Mouse (Mus musculus): Measurements from ENCODE around the gene Ptpdc1.

Gene Ptpdc1

DNA sequence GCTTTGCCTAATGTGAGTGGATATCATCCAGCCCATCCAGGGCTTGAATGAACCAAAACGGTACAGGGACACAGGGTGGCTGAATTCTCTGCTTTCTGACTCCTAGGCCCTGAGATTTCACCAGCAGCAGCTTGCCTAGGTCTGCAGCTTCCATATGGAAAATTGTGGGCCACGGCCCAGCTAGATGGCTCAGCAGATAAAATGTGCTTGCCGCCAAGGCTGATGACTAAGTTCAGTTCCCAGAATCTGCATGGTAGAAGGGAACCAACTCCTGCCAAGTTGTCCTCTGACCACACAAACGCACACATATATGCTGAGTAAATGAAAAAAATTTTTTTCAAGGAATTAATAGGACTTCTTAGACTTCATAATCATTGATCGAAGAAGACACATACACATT lies 77.2 kb downstream of the Ptpdc1 start:
- DNase-seq (ENCODE audit: low spot score in 2 of 2) = no peak

DNA sequence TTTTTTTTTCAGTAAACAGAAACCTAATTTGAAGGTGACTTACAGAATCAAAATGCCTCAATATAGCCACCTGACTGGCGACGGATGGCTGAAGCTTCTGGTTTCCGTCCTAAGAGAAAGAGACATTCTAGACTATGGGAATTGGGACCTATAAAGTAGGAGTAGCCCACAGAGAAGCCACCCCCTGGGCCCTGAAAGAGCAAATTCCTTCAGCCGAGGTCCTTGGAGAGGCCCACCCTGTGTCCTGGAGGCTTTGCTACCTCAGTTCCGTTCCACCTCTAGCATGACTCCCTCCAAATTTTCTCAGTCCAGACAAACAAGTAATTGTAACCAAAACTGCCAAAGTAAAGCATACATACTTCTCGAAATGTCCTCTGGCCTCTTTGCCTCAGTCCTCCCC lies 77.8 kb downstream of the Ptpdc1 start:
- DNase-seq (ENCODE audit: low spot score in 2 of 2) = no peak

DNA sequence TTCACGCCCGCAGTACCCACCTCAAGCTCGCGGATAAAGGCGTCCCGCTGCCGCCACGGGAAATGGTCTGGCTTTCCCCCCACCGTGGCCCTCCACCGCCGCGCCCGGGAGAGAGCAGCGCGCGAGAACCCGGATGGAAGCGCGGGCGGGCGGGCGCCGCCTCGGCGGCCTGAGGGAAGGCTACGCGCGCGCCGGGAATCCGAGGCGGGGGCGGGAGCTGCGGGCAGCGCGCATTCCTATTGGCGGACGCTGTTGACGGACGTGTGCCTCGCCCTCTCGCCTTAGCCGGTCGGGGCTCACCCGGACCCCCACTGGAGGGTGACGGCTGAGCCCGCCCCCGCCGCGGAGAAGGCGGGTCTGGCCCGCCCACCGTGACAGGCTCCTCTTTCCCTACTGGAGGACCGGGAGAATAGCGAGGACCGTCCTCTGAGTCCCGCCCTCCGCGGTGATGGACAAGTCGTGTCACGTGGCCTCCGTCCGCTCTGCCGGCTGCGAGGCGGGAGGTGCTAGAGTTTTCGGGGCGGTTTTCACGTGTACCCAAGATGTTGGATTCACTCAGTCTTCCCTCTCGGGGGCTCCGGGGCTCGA lies 79.0 kb downstream of the Ptpdc1 start:
- peak; percentile 99 for DNase-seq (ENCODE audit: low spot score in 2 of 2)

DNA sequence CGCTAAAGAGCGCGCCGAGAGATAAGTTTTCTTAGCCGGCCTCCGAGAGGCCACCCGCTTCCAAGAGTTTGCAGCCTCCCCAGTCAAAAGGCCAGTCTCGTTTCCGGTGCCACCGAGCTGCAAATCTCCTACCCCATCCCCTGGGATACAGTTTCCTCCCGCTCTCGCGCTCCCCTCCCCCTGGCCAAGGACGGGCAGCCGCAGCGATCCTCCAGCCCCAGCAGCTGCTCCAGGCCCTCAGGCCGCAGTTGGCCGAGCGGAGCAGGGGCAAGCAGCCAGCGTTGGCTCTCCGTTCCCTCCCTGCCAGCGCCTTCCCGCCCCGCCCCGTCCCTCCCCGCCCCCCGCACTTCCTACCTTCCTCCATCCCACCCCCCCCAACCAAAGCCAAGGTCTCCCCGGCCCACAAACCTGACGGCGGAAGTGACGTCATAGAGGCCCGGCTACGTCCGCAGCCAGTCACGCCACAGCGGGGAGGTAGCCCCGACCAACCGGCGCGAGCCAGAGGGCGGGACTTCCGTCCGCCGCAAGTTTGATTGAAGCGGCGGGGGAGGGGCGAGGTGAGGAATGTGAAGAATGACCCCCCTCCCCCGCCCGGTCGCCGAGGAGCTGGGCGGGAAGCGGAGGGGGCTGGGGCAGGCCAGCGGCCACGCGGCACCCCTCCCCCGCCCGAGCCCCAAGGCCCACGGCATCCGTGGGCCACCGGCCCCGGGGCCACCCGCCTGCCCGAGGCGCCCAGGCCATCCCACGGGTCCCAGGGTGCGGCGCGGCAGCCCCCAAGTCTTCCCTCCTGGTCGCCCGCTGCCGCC lies 79.8 kb downstream of the Ptpdc1 start:
- DNase-seq (ENCODE audit: low spot score in 2 of 2) = peak; percentile 96 to 97

DNA sequence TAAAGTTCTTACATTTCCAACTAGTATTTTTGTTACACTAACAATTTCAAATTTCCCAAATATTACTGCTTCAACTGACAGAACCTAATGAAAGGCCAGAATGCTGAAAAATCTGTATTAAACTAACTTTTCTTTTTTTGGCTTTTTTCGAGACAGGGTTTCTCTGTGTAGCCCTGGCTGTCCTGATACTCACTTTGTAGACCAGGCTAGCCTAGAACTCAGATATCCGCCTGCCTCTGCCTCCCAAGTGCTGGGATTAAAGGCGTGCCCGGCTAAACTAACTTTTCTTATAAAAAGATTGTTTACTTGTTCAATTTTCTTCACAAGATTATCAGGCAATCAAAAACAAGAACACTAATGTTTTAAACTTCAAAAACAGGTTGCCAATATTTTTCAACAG lies 80.6 kb downstream of the Ptpdc1 start:
- no peak for DNase-seq (ENCODE audit: low spot score in 2 of 2)

DNA sequence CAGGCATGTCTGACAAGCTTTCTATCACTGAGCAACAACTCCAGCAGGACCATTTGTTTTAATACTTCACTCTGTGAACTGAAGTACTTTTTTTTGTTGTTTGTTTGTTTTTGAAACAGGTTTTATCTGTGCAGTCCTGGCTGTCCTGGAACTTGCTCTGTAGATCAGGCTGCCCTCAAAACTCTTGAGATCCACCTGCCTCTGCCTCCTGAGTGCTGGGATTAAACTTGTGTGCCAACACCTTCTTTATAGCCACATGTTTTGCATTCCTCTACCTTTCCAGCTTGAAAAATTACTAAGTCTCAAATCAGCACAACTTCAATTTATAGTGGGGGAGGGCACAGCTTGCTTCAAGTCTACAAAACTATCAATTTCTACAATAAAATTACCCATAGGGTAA lies 81.1 kb downstream of the Ptpdc1 start:
- DNase-seq (ENCODE audit: low spot score in 2 of 2) = no peak

DNA sequence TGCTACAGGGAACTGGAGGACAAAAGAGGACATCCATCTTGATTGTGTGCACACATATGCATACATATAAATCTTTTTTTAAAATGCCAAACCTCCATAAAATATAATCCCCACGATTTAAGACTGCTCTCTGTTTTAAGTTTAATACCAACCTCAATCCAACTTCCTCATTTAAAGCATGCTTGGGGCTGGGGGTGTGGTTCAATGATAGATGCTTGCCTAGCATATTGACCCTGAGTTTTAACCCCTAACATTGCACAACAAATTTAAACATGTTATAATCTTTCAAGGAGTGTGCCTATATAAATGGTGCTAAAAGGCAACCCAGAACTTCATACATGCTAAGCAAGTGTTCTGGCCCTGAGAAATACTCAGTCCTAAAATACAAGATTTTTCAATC lies 85.0 kb downstream of the Ptpdc1 start:
- DNase-seq (ENCODE audit: low spot score in 2 of 2) = no peak

DNA sequence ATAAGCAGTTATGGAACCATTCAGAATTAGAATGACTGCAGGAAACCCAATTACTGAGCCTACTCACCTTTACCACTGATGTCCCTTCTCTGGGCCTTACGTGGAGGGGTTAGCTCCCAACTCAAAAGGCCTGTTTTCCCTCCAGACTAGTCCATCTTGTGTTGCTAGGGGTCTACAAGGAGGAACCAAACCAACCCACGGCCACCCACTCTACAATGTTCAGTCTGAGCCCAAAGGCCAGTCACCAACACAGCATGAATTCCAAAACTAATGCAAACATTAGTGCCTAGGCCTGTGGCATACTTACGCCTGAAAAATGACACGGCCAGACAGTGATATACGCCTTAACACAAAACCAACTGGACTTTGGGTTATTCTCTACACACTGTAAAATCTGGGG lies 92.0 kb downstream of the Ptpdc1 start:
- DNase-seq (ENCODE audit: low spot score in 2 of 2) = no peak

DNA sequence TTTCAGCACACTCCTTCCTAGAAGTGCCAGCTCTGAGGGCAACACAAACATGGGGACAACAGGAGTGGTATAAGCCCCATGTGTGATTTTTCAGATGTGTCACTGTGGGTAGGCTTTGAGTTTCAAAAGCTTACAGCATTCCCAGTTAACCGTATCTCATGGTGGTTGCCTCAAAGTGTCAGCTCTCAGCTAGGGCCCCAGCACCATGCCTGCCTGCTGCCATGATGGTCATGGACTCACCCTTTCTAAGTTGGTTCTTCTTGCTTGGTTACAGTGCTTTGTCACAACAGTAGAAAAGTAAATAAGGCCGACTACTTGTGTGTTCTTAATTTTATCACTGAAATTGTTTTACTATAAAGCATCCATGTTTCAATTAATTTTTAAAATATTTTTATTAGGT lies 94.0 kb downstream of the Ptpdc1 start:
- DNase-seq (ENCODE audit: low spot score in 2 of 2) = no peak

DNA sequence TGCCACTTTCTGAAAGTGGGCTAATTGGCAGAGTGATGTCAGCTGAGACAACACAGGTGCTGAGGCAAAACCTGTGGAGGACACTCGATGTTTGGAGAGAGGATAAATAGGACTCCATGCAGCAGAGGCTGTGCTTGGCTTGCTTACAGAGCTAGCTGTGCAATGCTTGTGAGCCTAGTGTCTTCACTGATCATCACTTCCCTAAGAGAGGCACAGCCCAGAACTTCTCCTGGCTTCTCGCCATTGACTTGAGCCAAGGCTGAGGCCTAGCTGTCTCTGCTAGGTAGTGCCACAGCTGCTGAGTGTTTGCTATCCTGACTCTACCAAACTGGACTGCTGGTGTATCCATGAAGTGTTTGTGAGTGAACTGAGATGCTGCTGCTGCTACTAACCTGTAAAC lies 94.8 kb downstream of the Ptpdc1 start:
- no peak for DNase-seq (ENCODE audit: low spot score in 2 of 2)

DNA sequence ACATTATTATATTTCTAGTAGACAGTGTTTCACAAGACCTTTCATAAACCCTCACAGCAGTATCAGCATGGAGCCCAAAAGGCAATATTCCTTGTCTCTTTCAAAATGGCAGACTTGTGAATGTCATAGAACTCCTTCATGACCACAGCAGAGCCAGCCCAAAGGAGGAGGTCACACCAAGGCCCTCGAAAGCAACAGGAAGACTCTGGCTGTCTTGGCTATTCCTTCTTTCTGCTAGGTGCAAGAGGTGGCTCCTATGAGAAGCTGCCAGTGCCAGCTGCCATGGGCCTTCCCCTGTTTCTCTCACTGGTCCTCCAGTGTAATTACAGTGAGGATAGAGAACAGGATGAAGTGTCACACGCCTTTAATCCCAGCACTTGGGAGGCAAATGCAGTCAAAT lies 96.4 kb downstream of the Ptpdc1 start:
- no peak for DNase-seq (ENCODE audit: low spot score in 2 of 2)

DNA sequence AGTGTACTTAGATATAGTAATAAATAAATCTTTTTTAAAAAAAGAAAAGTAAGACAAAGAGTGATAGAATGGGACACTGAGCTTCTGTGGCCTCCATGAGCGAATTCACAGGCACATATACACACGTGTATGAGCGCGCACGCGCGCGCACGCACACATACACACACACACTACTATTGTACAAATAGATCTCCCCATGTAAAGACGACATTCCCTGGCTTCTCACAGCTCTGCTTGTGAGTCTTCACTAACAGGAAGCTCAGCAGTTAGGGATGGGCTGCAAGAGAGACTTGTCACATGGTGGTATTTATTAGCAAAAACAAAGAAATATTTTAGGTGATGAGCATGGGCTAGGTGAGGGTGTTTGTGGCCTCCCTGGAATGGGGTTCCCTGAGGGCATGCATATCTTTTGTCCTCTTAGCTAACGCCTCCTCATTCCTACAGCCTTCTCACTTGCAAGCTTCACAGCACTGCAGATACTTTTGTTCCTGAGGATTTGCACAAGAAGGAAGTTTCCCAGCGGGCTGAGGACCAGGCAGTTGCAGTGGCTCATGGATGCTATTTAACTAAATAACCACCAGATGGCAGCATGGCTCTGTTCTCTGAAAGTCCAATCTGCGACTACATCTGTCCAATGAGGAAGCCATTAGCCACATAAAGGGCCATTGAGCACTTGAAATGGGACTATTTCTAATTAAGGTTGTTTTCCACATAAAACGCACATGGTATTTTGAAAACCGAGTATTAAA lies 97.2 kb downstream of the Ptpdc1 start:
- peak; percentile 50 to 70 for DNase-seq (ENCODE audit: low spot score in 2 of 2)
